Mouse (Mus musculus) cerebellum, adult 2 months (tissue): ENCODE measurements at regions not wholly inside any gene's neighbourhood (a gene's known extent, or its start where the extent isn't known, plus 50 kb on each side); places are given as distances from the start of the nearest gene placed in this dataset.
A peak's percentile ranks its signal among the peaks of the same experiment; 100 is the strongest.

Source experiments
- DNase-seq, 2 experiments: peaks; one replicate each; pipeline ENCODE4 v3.0.0; 2021
- H3K27ac ChIP-seq: fragments of 200-500 bp; 2 replicates; pipeline ENCODE4 v1.5.1; 2012; ENCODE audit warnings: low read length, control low read depth, inconsistent platforms; ENCODE audit not compliant: insufficient read depth
- H3K27me3 ChIP-seq: fragments of 200-500 bp; 2 replicates; pipeline ENCODE4 v1.6.1; 2012; ENCODE audit warnings: inconsistent platforms, mild to moderate bottlenecking, low read length, moderate library complexity; ENCODE audit not compliant: control insufficient read depth, insufficient read depth
- H3K4me1 ChIP-seq: fragments of 200-500 bp; 2 replicates; pipeline ENCODE4 v1.6.1; 2011; ENCODE audit warnings: low read length; ENCODE audit not compliant: control insufficient read depth, insufficient read depth
- H3K4me3 ChIP-seq: fragments of 200-500 bp; replicated peaks from 2 replicates; pipeline ENCODE3; 2011; ENCODE audit warnings: mild to moderate bottlenecking, low read depth, low read length, control low read depth; ENCODE audit not compliant: insufficient read depth
- CTCF ChIP-seq: fragments of 200-500 bp; IDR thresholded peaks from 2 replicates; pipeline ENCODE4 v1.5.1; 2011; ENCODE audit warnings: low read depth, mild to moderate bottlenecking, control low read depth, low read length, moderate library complexity, borderline replicate concordance; ENCODE audit not compliant: insufficient read depth
- POLR2A ChIP-seq: fragments of 200-500 bp; IDR thresholded peaks from 2 replicates; pipeline ENCODE4 v1.6.1; 2011; ENCODE audit warnings: low read length, control low read depth, borderline replicate concordance; ENCODE audit not compliant: insufficient read depth
- WGBS: fragments of 180-500 bp; shearing (Covaris S2); methylation state at CpG from one replicate; pipeline ENCODE4 v1.1.7; 2018; 5-methylcytosine and 5-hydroxymethylcytosine counted together

DNA sequence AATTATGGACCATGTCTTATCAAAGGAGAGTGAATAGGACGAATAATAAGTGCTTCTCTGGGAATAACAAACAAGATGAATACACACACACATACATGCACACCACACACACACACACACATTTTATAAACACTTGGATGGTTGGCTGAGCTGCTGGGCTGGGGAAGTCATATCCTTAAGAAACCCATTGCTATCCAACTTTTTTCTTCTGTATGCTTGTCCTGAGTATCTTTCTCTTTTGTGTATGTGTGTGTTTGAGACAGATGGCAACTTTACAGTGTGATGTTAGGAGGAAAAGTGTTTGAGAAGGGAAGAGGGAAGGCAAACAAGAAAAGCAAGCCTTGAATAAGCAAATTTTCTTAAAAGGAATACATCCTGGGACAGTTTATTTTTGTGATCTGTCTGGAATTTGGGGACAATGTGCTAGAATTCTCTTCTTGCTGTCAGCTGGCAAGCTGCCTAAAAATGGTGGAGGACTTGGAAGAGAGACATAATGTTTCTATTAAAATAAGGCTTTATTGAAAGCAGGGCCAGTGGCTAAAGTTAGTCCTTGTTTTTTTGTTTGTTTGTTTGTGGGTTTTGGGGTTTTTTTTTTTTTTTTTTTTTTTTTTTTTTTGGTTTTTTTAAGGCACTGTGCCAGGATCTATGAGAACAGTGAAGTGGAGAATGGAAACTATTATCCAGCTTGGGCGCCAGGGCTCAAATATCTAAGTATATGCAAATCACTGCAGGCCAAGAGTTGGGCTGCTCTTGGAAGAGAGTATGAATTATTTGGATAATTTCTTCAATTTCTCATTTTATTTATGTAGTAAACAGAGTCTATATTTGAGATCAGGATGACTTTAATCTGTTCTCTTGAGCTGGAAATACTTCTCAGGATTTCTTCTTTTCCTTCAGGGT lies 766.2 kb downstream of the Bcl11a start:
- 70% methylated on average over 2 of the region's 2 CpGs for WGBS
- Histone ChIP-seq H3K27ac (no peak overlapping the region), H3K4me3 (no peak overlapping the region), H3K4me1 (no peaks in the 10 kb centered on the region), H3K27me3 (no peaks in the 10 kb centered on the region)
- DNase-seq = no peak
- no peak for TF ChIP-seq POLR2A
- TF ChIP-seq CTCF = no peak

DNA sequence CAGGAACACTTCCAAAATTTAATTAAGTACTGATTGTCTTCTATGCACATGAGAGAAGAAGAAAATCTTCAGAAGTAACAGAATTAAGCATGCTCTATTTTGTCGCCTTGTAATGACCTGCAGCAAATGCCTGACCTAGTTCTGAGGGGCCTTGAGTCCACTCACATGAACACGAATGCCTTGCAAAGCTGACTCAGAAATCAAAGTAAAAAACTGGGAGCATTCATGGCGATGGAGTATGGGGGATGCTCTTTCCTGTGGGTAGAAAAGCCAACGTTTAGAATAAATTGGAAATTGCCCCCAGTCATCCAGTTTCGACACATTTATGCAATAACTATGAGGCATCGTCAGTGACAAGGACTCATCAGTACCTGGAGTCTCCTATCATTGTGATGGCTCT lies 779.1 kb downstream of the Bcl11a start:
- TF ChIP-seq POLR2A = no peak
- no peak for TF ChIP-seq CTCF
- no peaks in the 10 kb centered on the region for H3K27me3 ChIP-seq
- 88% methylated on average over 6 of the region's 6 CpGs for WGBS
- H3K4me1 ChIP-seq = no peaks in the 10 kb centered on the region
- no peak overlapping the region for H3K27ac ChIP-seq
- H3K4me3 ChIP-seq = no peak overlapping the region
- peak in 1 of 2 experiments; percentile 1 for DNase-seq

DNA sequence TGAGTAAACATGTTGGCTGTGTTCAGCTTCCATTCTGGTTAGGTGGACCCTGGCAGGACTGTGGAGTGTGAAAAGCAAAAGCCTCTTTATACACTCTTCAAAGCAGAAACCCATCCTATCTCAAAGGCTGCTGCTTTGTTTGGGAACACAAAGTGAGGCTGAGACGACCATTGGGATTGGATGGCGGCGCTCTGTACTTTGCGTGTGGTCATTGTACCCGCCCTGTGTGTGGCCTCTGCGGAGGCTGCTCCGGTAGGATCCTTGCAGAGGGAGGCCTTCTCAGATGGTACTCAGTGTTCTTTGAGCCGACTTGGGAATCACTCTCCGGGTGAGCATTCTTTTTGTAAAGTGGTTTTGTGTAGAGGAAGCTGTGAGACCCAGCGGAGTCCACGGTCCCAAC lies 786.8 kb downstream of the Bcl11a start:
- no peaks in the 10 kb centered on the region for H3K4me1 ChIP-seq
- WGBS = 24% methylated on average over 11 of the region's 11 CpGs
- H3K27me3 ChIP-seq = no peaks in the 10 kb centered on the region
- no peak for TF ChIP-seq POLR2A
- no peak for TF ChIP-seq CTCF
- no peak overlapping the region for H3K27ac ChIP-seq
- no peak for DNase-seq
- no peak overlapping the region for H3K4me3 ChIP-seq

DNA sequence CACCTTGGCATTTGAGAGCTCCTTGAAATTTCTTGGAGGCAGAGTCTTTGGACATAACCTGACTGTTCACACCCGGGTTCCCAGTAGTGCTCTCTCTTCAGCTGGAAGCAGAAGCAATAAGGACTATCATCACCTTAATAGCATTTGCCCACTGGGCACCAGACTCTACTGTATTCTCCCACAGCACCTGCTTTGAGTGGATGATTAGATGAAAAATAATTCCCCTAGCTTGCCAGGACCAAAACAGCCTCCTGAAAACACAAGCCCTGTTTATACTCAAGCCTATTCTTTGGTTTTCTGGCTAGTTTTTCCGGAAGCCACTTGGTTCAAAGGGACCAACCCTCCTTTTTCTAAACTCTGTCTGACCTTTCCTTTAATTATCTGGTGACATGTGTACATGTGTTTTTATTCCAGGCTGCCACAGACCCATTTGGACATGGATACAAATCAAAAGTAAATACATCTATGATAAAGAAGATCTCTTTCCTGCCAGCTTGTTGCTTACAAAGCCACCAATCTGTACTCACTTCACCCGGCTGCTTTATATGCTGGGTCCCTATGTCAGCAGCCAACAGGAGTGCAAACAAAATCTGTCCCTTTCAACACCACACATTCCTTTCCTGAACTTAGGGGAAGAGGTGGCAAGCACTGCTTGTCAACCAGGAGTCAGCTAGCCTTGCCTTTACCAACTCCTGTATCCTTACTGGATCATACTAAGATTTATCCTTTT lies 787.4 kb downstream of the Bcl11a start:
- 66% methylated on average over 3 of the region's 3 CpGs for WGBS

More for the DNA sequence above, 787.4 kb downstream of the Bcl11a start:
- no peak for DNase-seq
- Histone ChIP-seq H3K4me1 (no peaks in the 10 kb centered on the region), H3K27me3 (no peaks in the 10 kb centered on the region), H3K4me3 (no peak overlapping the region), H3K27ac (no peak overlapping the region)
- TF ChIP-seq CTCF = no peak
- no peak for TF ChIP-seq POLR2A
